Mouse (Mus musculus) cortical plate, adult 2 months (tissue): ENCODE data around the gene Fgfr2. TPM values are rescaled to one million over a fixed set of nuclear protein-coding genes. Genes with fewer than 3 reads are reported as not detected.

Experiments
- H3K27ac ChIP-seq: fragments of 200-500 bp; 2 replicates; pipeline ENCODE4 v1.5.1; 2012; ENCODE audit warnings: low read length, control low read depth, inconsistent platforms; ENCODE audit not compliant: insufficient read depth
- H3K4me1 ChIP-seq: fragments of 200-500 bp; 2 replicates; pipeline ENCODE4 v1.6.1; 2011; ENCODE audit warnings: low read length; ENCODE audit not compliant: control insufficient read depth, insufficient read depth
- H3K4me3 ChIP-seq: fragments of 200-500 bp; 2 replicates; pipeline ENCODE4 v1.5.1; 2011; ENCODE audit warnings: mild to moderate bottlenecking, low read length, control low read depth; ENCODE audit not compliant: insufficient read depth
- CTCF ChIP-seq: fragments of 200-500 bp; IDR thresholded peaks from 2 replicates; pipeline ENCODE4 v1.5.1; 2011; ENCODE audit warnings: mild to moderate bottlenecking, control low read depth, low read length; ENCODE audit not compliant: insufficient read depth; ENCODE audit errors: extremely low read depth
- POLR2A ChIP-seq: fragments of 200-500 bp; IDR thresholded peaks from 2 replicates; pipeline ENCODE4 v1.6.1; 2011; ENCODE audit warnings: mild to moderate bottlenecking, low read length, control low read depth; ENCODE audit not compliant: insufficient read depth; ENCODE audit errors: extremely low read depth
- polyA plus RNA-seq: library from polyadenylated mRNA; depleted of rRNA; stranded (reverse); fragments of >200 nt; gene quantifications from 2 replicates; pipeline ENCODE4 v1.2.3, GENCODE M21; 2012

Gene Fgfr2
- polyA plus RNA-seq, 1 experiment, result 50.4 TPM

- Histone ChIP-seq H3K4me3 (no peak overlapping the region), H3K4me1 (no peaks in the 10 kb centered on the region), H3K27ac (no peak overlapping the region)
- TF ChIP-seq POLR2A, result no peak
- TF ChIP-seq CTCF, result no peak
Measured at GRCm38 (mm10) chr7:132386316-132386715, 736.8 kb downstream of the Fgfr2 start.

- H3K4me1 ChIP-seq, result no peaks in the 10 kb centered on the region
- no peak overlapping the region for H3K27ac ChIP-seq
- TF ChIP-seq POLR2A (no peak), CTCF (no peak)
Measured at GRCm38 (mm10) chr7:132385456-132386130, 737.6 kb downstream of the Fgfr2 start.

GRCm38 (mm10) chr7:132384736-132385455 is 738.3 kb downstream of the Fgfr2 start:
- H3K4me3 ChIP-seq, result no peak overlapping the region
- no peak for TF ChIP-seq CTCF
- no peak for TF ChIP-seq POLR2A
- no peaks in the 10 kb centered on the region for H3K4me1 ChIP-seq
- H3K27ac ChIP-seq, result no peak overlapping the region

More at GRCm38 (mm10) chr7:132385456-132386130, 737.6 kb downstream of the Fgfr2 start:
- no peak overlapping the region for H3K4me3 ChIP-seq

GRCm38 (mm10) chr7:132380634-132381336 is 742.4 kb downstream of the Fgfr2 start:
- Histone ChIP-seq H3K27ac (no peak overlapping the region), H3K4me3 (no peak overlapping the region), H3K4me1 (no peaks in the 10 kb centered on the region; the same call in 1 of the 2 replicates)
- TF ChIP-seq CTCF (no peak), POLR2A (no peak)

- Histone ChIP-seq H3K4me3 (no peak overlapping the region), H3K4me1 (no peaks in the 10 kb centered on the region; the same call in 1 of the 2 replicates), H3K27ac (no peak overlapping the region)
- TF ChIP-seq CTCF, result no peak
- no peak for TF ChIP-seq POLR2A
Measured at GRCm38 (mm10) chr7:132377913-132378312, 745.2 kb downstream of the Fgfr2 start.

GRCm38 (mm10) chr7:132373594-132374378 is 749.4 kb downstream of the Fgfr2 start:
- Histone ChIP-seq H3K27ac (no peak overlapping the region), H3K4me1 (peaks cover 3% of the 10 kb centered on the region), H3K4me3 (no peak overlapping the region)
- TF ChIP-seq CTCF, result no peak

- no peak overlapping the region for H3K4me3 ChIP-seq
- peaks cover 4% of the 10 kb centered on the region for H3K4me1 ChIP-seq
- no peak overlapping the region for H3K27ac ChIP-seq
- no peak for TF ChIP-seq POLR2A
- no peak for TF ChIP-seq CTCF
Measured at GRCm38 (mm10) chr7:132372752-132373513, 750.2 kb downstream of the Fgfr2 start.

- Histone ChIP-seq H3K4me3 (no peak overlapping the region), H3K27ac (no peak overlapping the region), H3K4me1 (peaks cover 4% of the 10 kb centered on the region)
- no peak for TF ChIP-seq CTCF
- no peak for TF ChIP-seq POLR2A
Measured at GRCm38 (mm10) chr7:132371832-132372231, 751.3 kb downstream of the Fgfr2 start.

- TF ChIP-seq POLR2A (no peak), CTCF (no peak)
- no peak overlapping the region for H3K4me3 ChIP-seq
- H3K27ac ChIP-seq, result no peak overlapping the region
- peaks cover 4% of the 10 kb centered on the region for H3K4me1 ChIP-seq
Measured at GRCm38 (mm10) chr7:132369784-132370183, 753.4 kb downstream of the Fgfr2 start.
